Mouse (Mus musculus) testis, adult 2 months (tissue): Measurements from ENCODE around the gene Gm36079. TPM values are rescaled to one million over a fixed set of nuclear protein-coding genes. Genes with fewer than 3 reads are reported as not detected.
"Not testable (repeated sequence)": the region's sequence is repeated elsewhere in the genome, so short reads cannot be mapped to it uniquely, and the experiment has no call there.

Experiments used
- H3K27ac ChIP-seq: fragments of 200-500 bp; 2 replicates; pipeline ENCODE4 v1.5.1; 2012; ENCODE audit warnings: low read depth, low read length; ENCODE audit not compliant: control insufficient read depth, insufficient read depth
- H3K27me3 ChIP-seq: fragments of 200-500 bp; 2 replicates; pipeline ENCODE4 v1.6.1; 2012; ENCODE audit warnings: mild to moderate bottlenecking, low read length, moderate library complexity; ENCODE audit not compliant: control insufficient read depth, insufficient read depth
- H3K36me3 ChIP-seq: fragments of 200-500 bp; 2 replicates; pipeline ENCODE4 v1.6.1; 2012; ENCODE audit warnings: mild to moderate bottlenecking, low read length; ENCODE audit not compliant: control insufficient read depth, insufficient read depth
- H3K4me1 ChIP-seq: fragments of 200-500 bp; 2 replicates; pipeline ENCODE4 v1.6.1; 2012; ENCODE audit warnings: low read length; ENCODE audit not compliant: control insufficient read depth, insufficient read depth
- H3K4me3 ChIP-seq: fragments of 200-500 bp; 2 replicates; pipeline ENCODE4 v1.5.1; 2012; ENCODE audit warnings: low read depth, mild to moderate bottlenecking, low read length, moderate library complexity, mixed read lengths; ENCODE audit not compliant: control insufficient read depth
- polyA plus RNA-seq: library from polyadenylated mRNA; depleted of rRNA; stranded (reverse); fragments of >200 nt; gene quantifications from 2 replicates; pipeline ENCODE4 v1.2.3, GENCODE M21; 2012

Gm36079 gene
- polyA plus RNA-seq, 1 experiment, result not detected

DNA sequence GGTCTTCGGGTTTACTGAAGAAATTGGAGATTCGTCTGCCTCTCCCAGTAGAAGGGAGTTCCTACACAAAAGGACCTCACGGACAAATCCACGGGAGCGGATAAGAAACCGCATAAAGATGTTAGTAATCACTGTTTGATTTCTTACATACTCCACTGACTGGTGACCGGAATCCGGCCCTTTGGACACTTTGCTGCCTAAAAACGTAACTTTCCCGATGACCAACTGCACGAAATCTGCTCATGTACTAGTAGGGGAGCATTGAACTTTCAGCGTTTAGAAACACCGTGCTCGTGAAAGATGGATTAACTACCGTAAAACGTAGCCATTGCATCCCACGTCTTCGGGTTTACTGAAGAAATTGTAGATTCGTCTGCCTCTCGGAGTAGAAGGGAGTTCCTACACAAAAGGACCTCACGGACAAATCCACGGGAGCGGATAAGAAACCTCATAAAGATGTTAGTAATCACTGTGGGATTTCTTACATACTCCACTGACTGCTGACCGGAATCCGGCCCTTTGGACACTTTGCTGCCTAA, 9.8 kb upstream of the Gm36079 start:
- H3K4me1 ChIP-seq, H3K36me3 ChIP-seq, H3K27me3 ChIP-seq, H3K27ac ChIP-seq, H3K4me3 ChIP-seq: not testable (repeated sequence)

DNA sequence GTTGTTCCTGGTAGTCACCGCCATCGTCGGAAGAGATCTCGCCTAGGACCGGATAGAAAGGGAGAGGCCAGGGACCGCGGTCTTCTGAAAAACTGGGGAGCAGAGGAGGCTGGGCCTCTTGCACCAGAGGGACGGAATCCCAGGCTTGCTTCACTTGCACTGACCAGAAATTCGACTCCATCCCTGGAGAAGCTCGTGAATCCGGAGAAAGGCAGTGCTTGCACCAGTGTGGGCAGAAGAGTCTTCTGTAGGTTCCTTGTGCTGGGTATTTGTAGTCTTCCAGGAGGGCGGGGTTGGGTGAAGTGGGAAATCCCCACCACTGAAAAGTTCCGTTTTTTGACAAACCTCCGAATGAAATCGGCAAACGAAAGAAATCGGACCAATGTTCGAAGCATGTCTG, 8.3 kb upstream of the Gm36079 start:
- not testable (repeated sequence) for H3K27ac ChIP-seq, H3K36me3 ChIP-seq, H3K4me1 ChIP-seq, H3K27me3 ChIP-seq, H3K4me3 ChIP-seq

DNA sequence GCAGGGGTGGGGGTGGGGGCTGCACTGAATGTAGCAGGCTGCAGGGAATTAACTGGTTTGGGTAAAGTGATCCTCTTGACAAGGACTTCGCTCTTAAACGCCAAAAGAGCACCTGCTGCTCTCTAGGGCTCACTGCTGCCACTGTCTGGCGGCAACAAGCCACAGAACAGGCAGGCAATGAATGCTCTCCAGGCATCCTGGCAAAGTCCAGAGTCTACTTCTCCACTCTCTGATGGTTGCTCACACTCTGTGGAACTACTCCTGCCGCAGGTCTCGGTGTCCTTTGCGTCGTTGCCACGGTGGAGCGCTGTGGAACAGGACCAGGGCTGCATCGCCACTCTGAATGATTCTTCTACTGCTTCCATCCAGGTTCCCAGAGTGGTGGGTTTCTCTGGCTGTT, 7.8 kb upstream of the Gm36079 start:
- not testable (repeated sequence) for H3K4me1 ChIP-seq, H3K27me3 ChIP-seq, H3K4me3 ChIP-seq, H3K36me3 ChIP-seq, H3K27ac ChIP-seq

DNA sequence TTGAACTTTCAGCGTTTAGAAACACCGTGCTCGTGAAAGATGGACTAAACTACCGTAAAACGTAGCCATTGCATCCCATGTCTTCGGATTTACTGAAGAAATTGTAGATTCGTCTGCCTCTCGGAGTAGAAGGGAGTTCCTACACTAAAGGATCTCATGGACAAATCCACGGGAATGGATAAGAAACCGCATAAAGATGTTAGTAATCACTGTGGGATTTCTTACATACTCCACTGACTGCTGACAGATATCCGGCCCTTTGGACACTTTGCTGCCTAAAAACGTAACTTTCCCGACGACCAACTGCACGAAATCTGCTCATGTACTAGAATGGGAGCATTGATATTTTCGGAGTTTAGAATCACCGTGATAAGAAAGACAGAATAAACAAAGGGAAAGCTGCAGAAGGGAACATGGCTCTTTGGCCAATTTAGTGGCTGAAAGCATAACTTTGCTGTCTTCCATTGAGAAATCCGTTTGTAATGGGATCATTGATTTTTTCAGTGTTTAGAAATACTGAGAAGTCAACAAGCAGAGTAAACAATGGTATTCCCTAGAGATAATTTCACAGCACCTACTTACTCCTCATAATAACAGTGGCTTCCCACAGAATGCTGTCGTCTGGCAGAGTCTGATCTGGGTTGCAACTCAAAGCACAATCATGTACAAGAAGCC, 6.8 kb upstream of the Gm36079 start:
- not testable (repeated sequence) for H3K27ac ChIP-seq, H3K27me3 ChIP-seq, H3K4me3 ChIP-seq, H3K36me3 ChIP-seq, H3K4me1 ChIP-seq

DNA sequence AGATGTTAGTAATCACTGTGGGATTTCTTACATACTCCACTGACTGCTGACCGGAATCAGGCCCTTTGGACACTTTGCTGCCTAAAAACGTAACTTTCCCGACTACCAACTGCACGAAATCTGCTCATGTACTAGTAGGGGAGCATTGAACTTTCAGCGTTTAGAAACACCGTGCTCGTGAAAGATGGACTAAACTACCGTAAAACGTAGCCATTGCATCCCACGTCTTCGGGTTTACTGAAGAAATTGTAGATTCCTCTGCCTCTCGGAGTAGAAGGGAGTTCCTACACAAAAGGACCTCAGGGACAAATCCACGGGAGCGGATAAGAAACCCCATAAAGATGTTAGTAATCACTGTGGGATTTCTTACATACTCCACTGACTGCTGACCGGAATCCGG, 4.9 kb upstream of the Gm36079 start:
- H3K4me1 ChIP-seq, H3K4me3 ChIP-seq, H3K27ac ChIP-seq, H3K27me3 ChIP-seq, H3K36me3 ChIP-seq: not testable (repeated sequence)

DNA sequence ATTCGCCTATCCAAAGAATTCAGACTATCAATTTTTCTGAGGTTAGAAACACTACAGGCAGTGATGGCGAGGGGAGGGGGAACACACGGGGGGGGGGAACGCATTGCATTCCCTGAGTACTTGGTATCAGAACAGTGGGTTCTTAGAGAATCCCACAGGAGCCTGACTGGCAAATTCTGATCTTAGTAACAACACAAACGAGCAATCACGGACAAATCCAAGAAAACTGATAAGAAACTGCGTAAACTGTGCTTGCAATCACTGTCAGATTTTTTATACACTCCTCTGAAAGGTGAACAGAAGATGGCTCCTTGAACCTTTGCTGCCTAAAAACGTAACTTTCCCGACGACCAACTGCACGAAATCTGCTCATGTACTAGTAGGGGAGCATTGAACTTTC, 557 bp upstream of the Gm36079 start:
- H3K27ac ChIP-seq, H3K36me3 ChIP-seq, H3K27me3 ChIP-seq, H3K4me3 ChIP-seq, H3K4me1 ChIP-seq: not testable (repeated sequence)

- not testable (repeated sequence) for H3K27ac ChIP-seq, H3K4me1 ChIP-seq, H3K4me3 ChIP-seq, H3K36me3 ChIP-seq, H3K27me3 ChIP-seq
Measured at GRCm38 (mm10) chr13:120026373-120026772, 438 bp downstream of the Gm36079 start.

GRCm38 (mm10) chr13:120025576-120025975, 1.2 kb downstream of the Gm36079 start:
- not testable (repeated sequence) for H3K36me3 ChIP-seq, H3K27ac ChIP-seq, H3K4me1 ChIP-seq, H3K4me3 ChIP-seq, H3K27me3 ChIP-seq

- not testable (repeated sequence) for H3K4me3 ChIP-seq, H3K4me1 ChIP-seq, H3K36me3 ChIP-seq, H3K27ac ChIP-seq, H3K27me3 ChIP-seq
Measured at GRCm38 (mm10) chr13:120025004-120025403, 1.8 kb downstream of the Gm36079 start.

DNA sequence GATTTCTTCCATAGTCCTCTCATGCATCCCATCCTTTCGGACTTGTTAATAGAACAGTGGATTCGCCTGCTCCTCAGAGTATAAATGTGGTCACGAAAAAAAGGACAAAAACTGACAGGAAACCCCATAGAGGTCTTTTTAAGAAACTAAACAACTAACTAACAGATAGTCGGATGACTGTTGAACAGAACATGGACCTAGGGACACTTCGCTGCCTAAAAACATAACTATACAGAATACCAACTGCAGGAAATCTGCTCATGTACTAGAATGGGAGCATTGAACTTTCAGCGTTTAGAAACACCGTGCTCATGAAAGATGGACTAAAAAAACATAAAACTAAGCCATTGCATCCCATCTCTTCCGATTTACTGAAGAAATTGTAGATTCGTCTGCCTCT, 2.2 kb downstream of the Gm36079 start:
- not testable (repeated sequence) for H3K36me3 ChIP-seq, H3K4me1 ChIP-seq, H3K4me3 ChIP-seq, H3K27me3 ChIP-seq, H3K27ac ChIP-seq

- not testable (repeated sequence) for H3K4me1 ChIP-seq, H3K4me3 ChIP-seq, H3K27ac ChIP-seq, H3K36me3 ChIP-seq, H3K27me3 ChIP-seq
Measured at GRCm38 (mm10) chr13:120021477-120021876, 5.3 kb downstream of the Gm36079 start.

- not testable (repeated sequence) for H3K27me3 ChIP-seq, H3K4me3 ChIP-seq, H3K36me3 ChIP-seq, H3K4me1 ChIP-seq, H3K27ac ChIP-seq
Measured at GRCm38 (mm10) chr13:120015348-120016007, 11.3 kb downstream of the Gm36079 start.
